Mouse (Mus musculus) lung, postnatal 14 days (tissue): Measurements from ENCODE around the gene Gm7358.
"Not testable (repeated sequence)": the region's sequence is repeated elsewhere in the genome, so short reads cannot be mapped to it uniquely, and the experiment has no call there.

Source experiments
- DNase-seq: peaks from one replicate; pipeline ENCODE4 v3.0.0; 2021

The Gm7358 gene

DNA sequence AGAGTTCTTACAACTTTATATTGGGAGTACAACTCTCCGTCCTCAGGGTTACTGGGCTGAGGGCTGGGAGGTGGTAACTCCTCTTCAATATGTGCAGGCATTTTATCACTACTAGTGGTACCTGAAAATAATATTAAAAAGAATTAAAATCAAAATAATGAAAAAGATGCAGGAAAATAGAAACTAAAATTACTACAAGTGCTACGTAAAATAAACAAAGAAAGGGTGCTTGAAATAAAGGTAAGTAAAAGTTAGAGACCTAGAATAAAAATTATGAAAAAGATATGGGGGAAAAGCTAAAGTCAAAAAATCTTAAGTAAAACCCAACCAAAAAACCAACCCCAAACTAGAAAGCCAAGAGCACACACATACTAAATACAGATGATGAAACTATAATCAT lies at the start of gene Gm7358:
Gm7358 (minus strand) TSS at position 101 of the 400 bp plus-strand sequence.
- DNase-seq = not testable (repeated sequence)

DNA sequence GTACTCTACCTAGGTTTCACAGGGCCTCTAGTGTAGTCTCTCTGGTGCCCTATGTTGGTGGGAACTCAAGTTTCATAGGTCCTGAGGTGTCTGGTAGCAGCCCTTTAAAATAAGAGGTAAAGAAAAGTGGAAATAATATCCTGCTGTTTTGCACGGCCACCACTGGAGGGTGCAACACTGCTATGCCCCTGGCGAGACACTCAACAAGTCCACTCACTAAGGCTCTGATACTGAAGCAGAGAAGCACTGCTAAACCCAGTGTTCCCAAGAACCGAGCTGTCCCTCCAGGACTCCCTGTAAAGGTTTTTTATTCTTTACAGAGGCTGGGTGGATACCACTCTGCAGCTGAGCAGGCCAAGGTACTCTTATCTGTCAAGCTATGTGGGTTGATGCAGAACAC lies 43.7 kb upstream of the Gm7358 start:
- DNase-seq = peak; percentile 9

- not testable (repeated sequence) for DNase-seq
These were observed 42.2 kb upstream of the Gm7358 start for GRCm38 (mm10) chr17:14101446-14101980.

DNA sequence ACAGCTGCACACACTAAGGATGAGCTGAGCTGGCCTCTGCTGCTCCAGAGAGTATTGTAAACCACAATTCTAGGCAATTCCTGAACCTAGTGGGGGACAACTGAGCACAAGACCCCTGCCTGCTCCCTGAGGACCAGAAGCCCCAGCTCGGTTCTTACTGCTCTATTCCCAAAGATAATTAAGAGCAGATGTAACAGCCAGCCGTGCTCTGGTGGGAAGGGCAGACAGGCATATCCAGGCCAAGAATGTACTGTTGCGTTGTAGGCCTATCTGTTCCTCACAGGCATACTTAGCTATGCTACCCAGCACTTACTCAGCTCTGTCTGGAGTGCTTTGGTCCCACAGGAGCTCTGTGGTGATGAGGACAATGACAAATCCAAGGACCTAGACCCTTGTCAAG lies 40.6 kb upstream of the Gm7358 start:
- not testable (repeated sequence) for DNase-seq

- DNase-seq = not testable (repeated sequence)
These were observed 34.8 kb upstream of the Gm7358 start for GRCm38 (mm10) chr17:14094165-14094564.

- not testable (repeated sequence) for DNase-seq
These were observed 27.3 kb upstream of the Gm7358 start for GRCm38 (mm10) chr17:14086629-14087028.

GRCm38 (mm10) chr17:14041880-14042279 lies 17.5 kb downstream of the Gm7358 start:
- DNase-seq = not testable (repeated sequence)

DNA sequence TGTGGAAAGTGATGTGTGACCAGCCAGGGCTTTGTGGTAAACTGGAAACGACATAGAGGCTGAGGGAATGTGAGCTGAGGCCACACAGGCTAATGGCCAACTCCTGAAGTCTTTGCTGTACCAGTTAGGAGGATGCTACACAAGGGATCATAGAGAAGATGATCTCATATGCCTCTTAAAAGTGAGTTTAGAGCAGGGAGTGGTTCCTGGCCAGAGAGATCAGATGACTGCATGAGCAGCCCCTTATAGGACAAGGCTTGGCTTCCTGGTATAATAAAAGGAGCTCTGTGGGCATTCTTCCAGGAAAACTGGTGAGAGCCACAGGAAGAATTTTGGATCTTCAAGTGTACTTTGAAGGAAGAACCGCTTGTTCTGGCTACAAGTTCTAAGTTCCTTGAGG lies 22.3 kb downstream of the Gm7358 start:
- not testable (repeated sequence) for DNase-seq

DNA sequence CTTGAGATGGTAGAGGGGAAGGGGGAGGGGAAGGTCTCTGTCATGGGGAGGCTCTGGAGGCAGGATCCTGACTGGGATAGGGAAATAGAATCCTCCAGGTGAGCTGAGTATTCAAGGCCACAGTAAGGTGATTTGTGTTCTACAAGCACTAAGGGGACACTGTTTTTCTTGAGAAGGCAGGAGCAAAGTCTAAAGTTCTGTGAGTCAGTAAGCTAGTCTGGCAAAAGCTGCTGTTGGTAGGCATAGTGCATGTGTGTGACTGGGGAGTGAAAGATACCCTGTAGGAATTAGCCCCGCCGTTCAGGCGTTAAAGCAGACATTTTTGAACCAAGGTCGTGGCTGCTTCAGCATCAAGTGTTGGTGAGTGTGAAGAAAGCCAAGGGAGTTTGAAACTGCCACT lies 23.2 kb downstream of the Gm7358 start:
- DNase-seq = not testable (repeated sequence)
